ENCODE assay signal across 12 mouse cellular contexts in the genomic region with DNA sequence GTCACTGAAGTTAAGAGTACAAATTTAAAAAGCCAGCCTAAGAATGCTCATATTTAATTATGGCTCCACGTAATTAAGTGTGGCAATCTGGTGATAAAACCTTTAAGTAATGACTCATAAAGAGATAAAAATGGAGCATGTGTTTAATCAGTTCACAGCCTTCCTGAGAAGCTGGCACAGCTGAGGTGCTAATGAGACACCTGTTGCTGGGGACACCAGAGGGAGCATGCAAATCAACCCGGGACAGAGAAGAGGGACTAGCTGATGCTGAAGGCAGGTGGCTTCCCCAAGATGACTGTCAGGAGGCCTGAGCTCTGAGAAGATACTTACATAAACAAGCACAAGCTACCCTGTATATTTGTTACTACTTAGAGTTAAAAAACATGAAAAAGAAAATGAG.
DNase-seq lines count a peak whose midpoint lies in the region; ATAC-seq lines count a peak whose summit lies in the region.
"Had no signal": no experiment of that assay in that cellular context is flagged by ENCODE, and none has a peak within 500 bp of the region (broad histone marks: within the 10 kb centered on the region; RNA-seq: fewer than 3 reads in every experiment).

No protein-coding gene starts in this region.

- no peaks in the 10 kb centered on the region for H3K27me3 ChIP-seq in forebrain, embryonic 13.5 days
- H3K27me3 ChIP-seq: intestine, embryonic 15.5 days; liver, embryonic 15.5 days had no signal

- no peak overlapping the region for H3K9ac ChIP-seq in forebrain, embryonic 13.5 days
- H3K9ac ChIP-seq: intestine, embryonic 15.5 days; liver, embryonic 15.5 days had no signal

- peak; percentile 47 for ATAC-seq in frontal cortex, adult (ENCODE audit: low TSS enrichment)
- peak; percentile 92 for ATAC-seq in forebrain, embryonic 13.5 days
- ATAC-seq: intestine, embryonic 15.5 days had no signal

- no peaks in the 10 kb centered on the region for H3K9me3 ChIP-seq in forebrain, embryonic 13.5 days (replicated peaks)
- H3K9me3 ChIP-seq: intestine, embryonic 15.5 days; liver, embryonic 15.5 days had no signal

- H3K4me1 ChIP-seq in forebrain, embryonic 13.5 days = peaks cover 4% of the 10 kb centered on the region; the same call in 1 of the 2 replicates
- H3K4me1 ChIP-seq: intestine, embryonic 15.5 days; liver, embryonic 15.5 days had no signal

- H3K36me3 ChIP-seq in forebrain, embryonic 13.5 days (ENCODE audit: poor library complexity, severe bottlenecking) = no peaks in the 10 kb centered on the region
- H3K36me3 ChIP-seq: intestine, embryonic 15.5 days; liver, embryonic 15.5 days had no signal

- no peak overlapping the region for H3K4me2 ChIP-seq in forebrain, embryonic 13.5 days
- H3K4me2 ChIP-seq: intestine, embryonic 15.5 days; liver, embryonic 15.5 days had no signal

- H3K4me3 ChIP-seq in forebrain, embryonic 13.5 days = no peak overlapping the region
- H3K4me3 ChIP-seq: intestine, embryonic 15.5 days; liver, embryonic 15.5 days had no signal

- no peak overlapping the region for H3K27ac ChIP-seq in forebrain, embryonic 13.5 days
- H3K27ac ChIP-seq: intestine, embryonic 15.5 days; liver, embryonic 15.5 days had no signal

- no peak for DNase-seq in frontal cortex, postnatal 36 days (ENCODE audit: low spot score in 2 of 2)
- DNase-seq in layer of hippocampus, adult 9-11 months = peak; percentile 75
- DNase-seq in right cerebral cortex, adult 18-20 months = peak; percentile 27
- no peak for DNase-seq in embryo, embryonic 10 days (ENCODE audit: low spot score)
- DNase-seq in spleen, adult 18-20 months = no peak
- DNase-seq in cerebellum, postnatal 25 days = no peak
- DNase-seq: adrenal gland, postnatal 25 days; cerebellum, postnatal 36 days had no signal

- WGBS in forebrain, embryonic 13.5 days = 23% methylated on average over 2 of the region's 2 CpGs

Comparison
In these comparisons a context has a peak if more than half of its experiments do, and no peak if none do; other contexts are left out.
1. DNase-seq: peak in layer of hippocampus, adult 9-11 months (single experiment) and right cerebral cortex, adult 18-20 months (single experiment); none in frontal cortex, postnatal 36 days (0 of 2), embryo, embryonic 10 days (single experiment), spleen, adult 18-20 months (0 of 2) and cerebellum, postnatal 25 days (0 of 2).